Mouse (Mus musculus): ENCODE results near the gene C530008M17Rik. TPM values are rescaled to one million over a fixed set of nuclear protein-coding genes. Genes with fewer than 3 reads are reported as not detected.

C530008M17Rik gene
- total and polyA plus RNA-seq, 2 experiments from 2014 or later = 59.3 to 68.7 TPM

DNA sequence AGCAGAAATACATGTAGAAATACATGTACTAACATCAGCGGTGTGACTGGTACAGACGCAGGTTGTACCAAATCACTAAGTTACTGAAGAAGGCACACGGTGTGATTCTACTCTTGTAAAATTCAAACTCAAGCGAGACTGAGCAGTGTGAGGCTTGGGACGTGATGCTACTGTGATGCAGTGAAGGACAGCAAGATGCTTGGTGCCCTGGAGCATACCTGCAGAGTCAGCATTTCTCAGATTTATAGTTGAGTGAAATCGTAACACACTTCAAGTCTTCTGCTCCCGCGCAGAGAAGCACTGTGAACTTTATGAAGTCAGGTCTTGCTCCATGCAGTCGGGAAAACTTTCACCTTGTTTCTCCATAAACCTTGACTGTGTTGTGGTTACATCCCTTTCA, 32.6 kb upstream of the C530008M17Rik start:
- DNase-seq (ENCODE audit: low spot score) (no peak), ATAC-seq (ENCODE audit: low FRiP score) (no peak)
- H3K4me3 ChIP-seq (ENCODE audit: low read depth, low read length) = no peak overlapping the region
- WGBS = 97% methylated on average over 9 of the region's 9 CpGs
- no peaks in the 10 kb centered on the region for H3K9me3 ChIP-seq (ENCODE audit: low read length)
- no peak overlapping the region for H3K9ac ChIP-seq (replicated peaks; ENCODE audit: low read length, poor library complexity, severe bottlenecking)
- H3K4me1 ChIP-seq (ENCODE audit: insufficient read depth, low read length) = no peaks in the 10 kb centered on the region
- H3K4me2 ChIP-seq (ENCODE audit: low read depth, low read length, poor library complexity, severe bottlenecking) = no peak overlapping the region
- no peaks in the 10 kb centered on the region for H3K27me3 ChIP-seq (ENCODE audit: insufficient read depth, low read length)
- no peak for TF ChIP-seq CTCF (IDR thresholded peaks at IDR 0.05)
- H3K36me3 ChIP-seq (ENCODE audit: insufficient read depth, low read length) = peaks cover 26% of the 10 kb centered on the region
- no peak overlapping the region for H3K27ac ChIP-seq (ENCODE audit: low read depth, low read length)

DNA sequence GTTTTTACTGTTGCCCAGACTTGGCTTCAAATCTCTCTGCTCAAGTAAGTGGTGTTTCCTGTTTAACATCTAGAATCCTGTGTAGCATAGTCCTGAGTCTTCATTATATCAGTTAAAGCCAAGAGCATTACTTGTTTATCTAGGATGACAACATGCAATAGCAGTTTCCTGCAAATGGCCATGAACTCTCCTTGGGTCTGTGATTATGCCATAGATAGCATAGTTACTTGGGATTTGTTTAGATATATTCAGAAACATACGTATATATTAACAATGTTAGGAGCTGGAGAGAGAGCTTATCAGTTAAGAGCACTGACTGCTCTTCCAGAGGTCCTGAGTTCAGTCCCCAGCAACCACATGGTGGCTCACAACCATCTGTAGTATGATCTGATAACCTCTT, 28.5 kb upstream of the C530008M17Rik start:
- Histone ChIP-seq H3K4me2 (ENCODE audit: low read depth, low read length, poor library complexity, severe bottlenecking) (no peak overlapping the region), H3K9me3 (ENCODE audit: low read length) (no peaks in the 10 kb centered on the region), H3K4me3 (ENCODE audit: low read depth, low read length) (no peak overlapping the region), H3K36me3 (ENCODE audit: insufficient read depth, low read length) (peaks cover 14% of the 10 kb centered on the region), H3K9ac (replicated peaks; ENCODE audit: low read length, poor library complexity, severe bottlenecking) (no peak overlapping the region), H3K27ac (ENCODE audit: low read depth, low read length) (no peak overlapping the region), H3K4me1 (ENCODE audit: insufficient read depth, low read length) (no peaks in the 10 kb centered on the region), H3K27me3 (ENCODE audit: insufficient read depth, low read length) (no peaks in the 10 kb centered on the region)
- no peak for ATAC-seq (ENCODE audit: low FRiP score)
- no peak for TF ChIP-seq CTCF (IDR thresholded peaks at IDR 0.05)
- WGBS = 91% methylated on average over 1 of the region's 1 CpGs
- no peak for DNase-seq (ENCODE audit: low spot score)

DNA sequence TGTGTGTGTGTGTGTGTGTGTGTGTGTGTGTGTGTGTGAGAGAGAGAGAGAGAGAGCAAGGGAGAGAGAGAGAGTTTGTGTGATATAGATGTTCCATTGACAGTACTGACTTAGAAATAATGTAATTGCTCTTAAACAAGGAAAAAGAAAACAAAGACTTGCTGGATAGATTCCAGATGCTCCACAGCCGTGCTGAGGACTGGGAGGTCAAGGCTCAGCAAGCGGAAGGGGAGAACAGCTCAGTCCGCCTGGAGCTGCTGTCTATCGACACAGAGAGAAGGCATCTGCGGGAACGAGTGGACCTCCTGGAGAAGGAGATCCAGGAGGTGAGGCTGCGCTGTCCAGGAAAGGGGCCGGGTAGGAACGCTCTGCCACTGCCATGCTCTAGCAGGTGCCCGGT, 22.3 kb upstream of the C530008M17Rik start:
- DNase-seq (ENCODE audit: low spot score) = no peak
- Histone ChIP-seq H3K4me3 (ENCODE audit: low read depth, low read length) (no peak overlapping the region), H3K27me3 (ENCODE audit: insufficient read depth, low read length) (no peaks in the 10 kb centered on the region), H3K4me2 (ENCODE audit: low read depth, low read length, poor library complexity, severe bottlenecking) (no peak overlapping the region), H3K36me3 (ENCODE audit: insufficient read depth, low read length) (peaks cover 23% of the 10 kb centered on the region), H3K9ac (replicated peaks; ENCODE audit: low read length, poor library complexity, severe bottlenecking) (no peak overlapping the region), H3K27ac (ENCODE audit: low read depth, low read length) (no peak overlapping the region), H3K4me1 (ENCODE audit: insufficient read depth, low read length) (no peaks in the 10 kb centered on the region), H3K9me3 (ENCODE audit: low read length) (no peaks in the 10 kb centered on the region)
- ATAC-seq (ENCODE audit: low FRiP score) = no peak
- 84% methylated on average over 10 of the region's 10 CpGs for WGBS
- no peak for TF ChIP-seq CTCF (IDR thresholded peaks at IDR 0.05)

DNA sequence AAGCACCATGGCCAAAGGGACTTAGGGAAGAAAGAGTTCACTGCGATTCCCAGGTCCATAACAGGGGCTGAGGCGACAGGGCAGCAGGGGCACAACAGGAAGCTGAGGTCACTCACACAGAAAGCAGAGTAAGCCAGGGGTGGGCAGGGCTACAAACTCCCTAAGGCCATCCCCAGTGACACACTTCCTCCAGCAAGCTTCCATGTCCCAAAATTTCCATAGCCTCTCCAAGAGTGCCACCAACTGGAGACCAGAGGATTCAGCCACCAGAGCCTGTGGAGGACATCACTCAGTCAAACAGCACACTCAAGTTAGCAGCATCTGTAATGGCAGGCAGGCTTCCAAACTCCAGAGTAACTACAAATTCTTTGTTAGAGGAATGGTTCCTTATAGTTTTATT, 20.7 kb upstream of the C530008M17Rik start:
- DNase-seq (ENCODE audit: low spot score) (no peak), ATAC-seq (ENCODE audit: low FRiP score) (no peak)
- 84% methylated on average over 2 of the region's 2 CpGs for WGBS
- Histone ChIP-seq H3K36me3 (ENCODE audit: insufficient read depth, low read length) (peaks cover 25% of the 10 kb centered on the region), H3K9me3 (ENCODE audit: low read length) (no peaks in the 10 kb centered on the region), H3K27ac (ENCODE audit: low read depth, low read length) (no peak overlapping the region), H3K4me3 (ENCODE audit: low read depth, low read length) (no peak overlapping the region), H3K9ac (replicated peaks; ENCODE audit: low read length, poor library complexity, severe bottlenecking) (no peak overlapping the region), H3K27me3 (ENCODE audit: insufficient read depth, low read length) (no peaks in the 10 kb centered on the region), H3K4me2 (ENCODE audit: low read depth, low read length, poor library complexity, severe bottlenecking) (no peak overlapping the region), H3K4me1 (ENCODE audit: insufficient read depth, low read length) (no peaks in the 10 kb centered on the region)
- no peak for TF ChIP-seq CTCF (IDR thresholded peaks at IDR 0.05)

DNA sequence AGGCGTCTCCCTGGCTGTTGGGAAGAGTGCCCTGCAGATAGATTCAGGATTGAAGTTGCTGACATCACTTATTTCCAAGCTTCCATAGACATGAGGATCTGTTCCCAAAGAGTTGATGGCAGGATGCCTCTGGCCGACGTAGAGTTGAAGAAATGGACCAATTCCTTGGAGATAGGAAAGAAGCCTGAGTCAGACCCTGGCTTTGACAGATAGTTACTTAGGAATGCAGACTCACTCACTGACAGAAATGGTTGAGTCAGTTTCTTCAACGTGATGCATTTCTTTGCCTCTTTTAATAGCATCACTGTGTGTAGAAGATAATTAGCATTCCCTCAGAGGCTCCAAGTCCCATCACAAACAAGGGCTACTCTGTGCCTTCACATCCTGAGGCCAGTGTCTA, 14.2 kb upstream of the C530008M17Rik start:
- Histone ChIP-seq H3K36me3 (ENCODE audit: insufficient read depth, low read length) (peaks cover 23% of the 10 kb centered on the region), H3K4me1 (ENCODE audit: insufficient read depth, low read length) (no peaks in the 10 kb centered on the region), H3K4me3 (ENCODE audit: low read depth, low read length) (no peak overlapping the region), H3K27me3 (ENCODE audit: insufficient read depth, low read length) (no peaks in the 10 kb centered on the region), H3K9me3 (ENCODE audit: low read length) (no peaks in the 10 kb centered on the region), H3K27ac (ENCODE audit: low read depth, low read length) (no peak overlapping the region), H3K9ac (replicated peaks; ENCODE audit: low read length, poor library complexity, severe bottlenecking) (no peak overlapping the region), H3K4me2 (ENCODE audit: low read depth, low read length, poor library complexity, severe bottlenecking) (no peak overlapping the region)
- DNase-seq (ENCODE audit: low spot score) (no peak), ATAC-seq (ENCODE audit: low FRiP score) (no peak)
- 91% methylated on average over 4 of the region's 4 CpGs for WGBS
- TF ChIP-seq CTCF (IDR thresholded peaks at IDR 0.05) = no peak

DNA sequence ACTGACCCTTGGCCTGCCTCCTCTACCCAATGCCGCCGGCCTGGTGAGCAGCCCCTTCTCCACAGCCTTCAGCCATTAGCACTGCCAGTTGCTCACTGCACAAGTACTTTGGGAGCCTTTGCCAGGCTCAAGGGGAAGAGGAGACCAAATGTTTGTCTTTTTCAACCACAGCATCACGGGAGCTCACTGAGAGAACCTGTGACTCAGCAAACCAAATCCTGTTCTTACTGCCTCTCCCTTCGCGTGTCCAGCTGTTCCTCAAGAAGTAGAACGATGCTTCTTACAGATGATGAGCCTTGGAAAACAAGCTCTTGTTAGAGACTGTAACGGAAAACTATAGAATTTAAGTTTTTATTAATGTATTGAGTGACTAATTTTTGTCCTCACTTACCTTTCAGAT, 12.1 kb upstream of the C530008M17Rik start:
- no peak overlapping the region for H3K27ac ChIP-seq (ENCODE audit: low read depth, low read length)
- H3K4me3 ChIP-seq (ENCODE audit: low read depth, low read length) = no peak overlapping the region
- H3K4me1 ChIP-seq (ENCODE audit: insufficient read depth, low read length) = no peaks in the 10 kb centered on the region
- H3K27me3 ChIP-seq (ENCODE audit: insufficient read depth, low read length) = no peaks in the 10 kb centered on the region
- DNase-seq (ENCODE audit: low spot score) (no peak), ATAC-seq (ENCODE audit: low FRiP score) (no peak)
- no peaks in the 10 kb centered on the region for H3K9me3 ChIP-seq (ENCODE audit: low read length)
- peaks cover 16% of the 10 kb centered on the region; the same call in 1 of the 2 replicates for H3K36me3 ChIP-seq (ENCODE audit: insufficient read depth, low read length)
- H3K9ac ChIP-seq (replicated peaks; ENCODE audit: low read length, poor library complexity, severe bottlenecking) = no peak overlapping the region
- H3K4me2 ChIP-seq (ENCODE audit: low read depth, low read length, poor library complexity, severe bottlenecking) = no peak overlapping the region
- WGBS = 94% methylated on average over 7 of the region's 7 CpGs
- no peak for TF ChIP-seq CTCF (IDR thresholded peaks at IDR 0.05)
